Mouse (Mus musculus): ENCODE measurements at regions not wholly inside any gene's neighbourhood (a gene's known extent, or its start where the extent isn't known, plus 50 kb on each side); places are given as distances from the start of the nearest gene placed in this dataset.

DNA sequence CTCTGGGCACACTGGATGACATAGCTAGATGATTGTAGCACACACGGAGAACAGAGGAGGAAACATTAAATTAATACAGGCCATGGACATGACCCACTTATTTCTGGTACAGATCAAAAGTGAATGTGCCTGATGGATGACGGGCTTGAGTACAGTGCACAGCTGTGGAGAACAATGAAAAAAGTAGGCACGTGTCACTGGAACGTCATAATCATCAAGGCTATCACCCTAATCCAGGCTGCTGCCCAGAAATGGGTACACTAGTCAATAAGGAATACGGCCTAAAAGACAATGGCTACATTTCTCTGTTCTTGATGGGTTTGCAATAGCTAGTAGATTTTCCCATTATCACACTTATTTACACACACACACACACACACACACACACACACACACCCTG lies 118.3 kb upstream of the Prdm1 start:
- no peak for DNase-seq (ENCODE audit: low read depth, low spot score)

DNA sequence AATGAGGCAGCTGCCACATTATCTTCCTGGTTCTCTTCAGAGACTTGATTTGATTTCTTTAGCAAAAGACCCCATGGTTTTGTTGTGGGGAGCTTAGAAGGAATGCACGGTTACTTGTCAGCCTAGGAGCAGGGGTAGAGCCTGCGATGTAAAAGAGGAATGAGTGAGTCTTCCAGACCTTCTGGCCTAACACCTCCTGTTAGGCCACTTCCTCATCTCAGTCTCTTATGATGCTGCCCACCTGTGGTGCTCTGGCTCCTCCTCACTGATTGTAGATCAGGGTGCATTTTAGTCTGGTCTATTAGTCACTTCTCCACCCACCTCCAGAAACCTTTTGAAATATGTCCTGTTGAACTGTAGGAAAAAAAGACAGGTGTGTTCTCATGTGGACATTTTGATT lies 113.3 kb upstream of the Prdm1 start:
- no peak for DNase-seq (ENCODE audit: low read depth, low spot score)

DNA sequence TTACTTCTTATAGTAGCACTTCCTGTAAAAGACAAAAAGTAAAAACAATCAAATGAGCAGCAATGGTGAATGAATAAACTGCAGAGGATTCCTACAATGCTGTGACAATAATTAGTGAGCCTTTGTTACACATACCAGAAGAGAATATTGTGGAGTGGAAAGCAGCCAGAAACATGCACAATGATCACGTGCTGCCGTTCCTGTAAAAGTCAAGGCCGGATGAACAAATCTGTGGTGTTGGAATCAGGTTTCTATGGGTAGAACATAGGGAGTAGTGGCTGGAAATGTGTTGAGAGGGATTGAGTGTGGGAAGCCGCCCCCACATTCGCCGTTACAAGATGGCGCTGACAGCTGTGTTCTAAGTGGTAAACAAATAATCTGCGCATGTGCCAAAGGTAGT lies 112.3 kb upstream of the Prdm1 start:
- DNase-seq (ENCODE audit: low read depth, low spot score), result no peak

DNA sequence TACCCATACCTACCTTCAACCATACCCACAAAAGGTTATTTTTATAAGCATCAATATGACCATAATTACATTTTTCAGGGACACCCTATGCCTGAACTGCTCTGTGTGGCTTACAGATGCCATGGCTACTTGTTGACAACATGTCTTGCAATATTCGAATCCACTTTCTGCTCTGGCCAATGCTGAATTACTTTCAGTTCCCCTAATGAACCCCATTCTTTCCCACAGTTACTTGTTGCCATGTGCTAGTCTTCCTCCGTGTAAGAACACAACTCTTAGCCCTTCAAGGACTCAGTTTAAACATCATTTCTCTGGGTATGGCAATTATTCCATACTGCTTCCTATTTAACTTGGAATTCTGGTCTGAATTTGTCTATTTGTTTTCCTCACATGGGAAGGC lies 110.4 kb upstream of the Prdm1 start:
- no peak for DNase-seq (ENCODE audit: low read depth, low spot score)

DNA sequence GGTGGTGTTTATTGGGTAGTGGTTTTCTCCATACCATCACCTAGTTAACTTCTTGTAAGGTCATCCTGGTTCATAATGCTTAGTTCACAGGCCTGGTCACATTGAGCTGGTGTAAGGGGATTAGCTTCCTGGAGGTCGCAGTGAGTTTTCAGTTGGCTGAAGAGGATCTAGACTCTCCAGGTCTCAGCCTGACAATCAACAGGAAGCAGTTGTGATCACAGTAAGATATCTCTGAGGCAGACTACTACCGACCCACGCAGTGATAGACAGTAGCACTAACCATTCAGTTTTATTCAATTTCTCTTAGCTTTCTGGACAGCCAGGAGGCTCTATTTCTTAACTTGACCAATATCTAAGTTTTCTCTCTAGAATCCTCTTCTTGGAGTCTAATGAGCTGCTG lies 108.5 kb upstream of the Prdm1 start:
- no peak for DNase-seq (ENCODE audit: low read depth, low spot score)

DNA sequence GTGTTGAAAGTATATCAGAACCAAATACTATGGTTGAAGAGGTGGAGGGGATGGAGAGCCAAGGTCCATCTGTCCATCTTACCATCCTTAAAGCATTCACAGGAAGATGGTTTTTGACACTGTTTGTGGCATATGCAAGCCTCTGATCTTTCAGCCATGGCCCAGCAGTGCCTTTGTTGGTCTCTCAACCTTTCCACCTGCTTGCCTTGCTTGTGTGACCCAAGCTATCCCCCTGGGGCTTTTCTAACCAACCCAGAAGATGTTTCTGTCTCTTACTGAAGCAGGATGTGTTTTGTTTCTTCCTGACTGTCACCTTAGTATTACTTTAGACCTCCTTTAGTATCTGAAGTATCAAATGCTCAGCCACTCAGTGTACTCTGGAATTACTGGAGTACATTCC lies 107.8 kb upstream of the Prdm1 start:
- DNase-seq (ENCODE audit: low read depth, low spot score), result no peak

DNA sequence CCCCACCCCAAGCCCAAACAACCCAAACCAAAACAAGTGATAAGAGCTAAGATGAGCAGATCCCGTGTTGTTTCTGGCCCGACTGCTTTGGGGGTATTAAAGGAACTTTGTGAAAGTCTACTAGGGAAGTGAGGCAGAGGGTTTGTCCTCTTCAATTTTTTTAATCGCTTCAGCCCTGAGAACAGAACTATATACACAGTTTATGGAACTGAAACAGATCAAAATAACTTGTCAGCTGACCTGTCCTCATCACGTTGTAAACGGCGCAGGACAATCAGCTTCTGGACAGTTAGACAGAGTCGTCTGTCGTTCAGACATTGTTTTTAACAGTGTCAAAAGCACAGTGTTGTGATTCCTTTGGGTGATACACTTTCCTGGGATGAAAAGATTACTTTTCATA lies 103.3 kb upstream of the Prdm1 start:
- no peak for DNase-seq (ENCODE audit: low read depth, low spot score)

DNA sequence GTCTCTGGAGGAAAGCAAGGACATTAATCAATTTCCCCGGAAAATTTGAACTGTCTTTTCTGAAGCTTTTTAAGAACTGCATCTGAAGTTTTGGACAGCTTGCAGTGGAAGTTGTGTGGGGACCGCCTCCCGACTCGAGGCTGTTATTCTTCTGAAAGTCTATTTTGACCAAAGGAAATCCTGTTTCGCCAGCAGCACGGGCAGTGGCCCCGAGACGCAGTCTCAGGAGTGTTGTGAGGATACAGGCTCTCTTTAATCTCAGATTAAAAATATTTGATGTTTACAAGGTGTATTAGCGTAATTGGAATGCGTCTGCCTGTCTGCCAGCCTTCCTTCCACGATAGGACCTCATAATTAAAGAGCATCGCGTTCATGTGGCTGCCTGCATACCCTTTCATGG lies 102.2 kb upstream of the Prdm1 start:
- DNase-seq (ENCODE audit: low read depth, low spot score), result no peak

DNA sequence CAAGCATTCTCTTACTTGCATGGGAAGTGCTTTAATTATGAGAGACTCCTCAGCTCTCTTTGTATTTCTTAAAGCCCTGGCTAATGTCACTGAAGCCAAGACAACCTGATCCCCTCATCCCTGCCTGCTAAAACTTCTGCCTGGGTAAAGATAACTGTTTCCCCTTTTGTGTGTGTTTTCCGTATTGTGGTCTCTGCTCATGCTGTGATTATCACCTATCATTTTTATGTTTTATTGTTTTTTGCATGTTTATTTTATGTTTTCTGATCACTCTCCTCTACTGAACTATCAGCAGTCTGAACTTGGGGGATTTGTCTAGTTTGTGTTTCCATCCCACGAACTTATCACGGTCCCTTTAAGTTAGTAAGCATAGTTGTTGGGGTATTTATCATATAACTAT lies 100.1 kb upstream of the Prdm1 start:
- DNase-seq (ENCODE audit: low read depth, low spot score), result no peak

DNA sequence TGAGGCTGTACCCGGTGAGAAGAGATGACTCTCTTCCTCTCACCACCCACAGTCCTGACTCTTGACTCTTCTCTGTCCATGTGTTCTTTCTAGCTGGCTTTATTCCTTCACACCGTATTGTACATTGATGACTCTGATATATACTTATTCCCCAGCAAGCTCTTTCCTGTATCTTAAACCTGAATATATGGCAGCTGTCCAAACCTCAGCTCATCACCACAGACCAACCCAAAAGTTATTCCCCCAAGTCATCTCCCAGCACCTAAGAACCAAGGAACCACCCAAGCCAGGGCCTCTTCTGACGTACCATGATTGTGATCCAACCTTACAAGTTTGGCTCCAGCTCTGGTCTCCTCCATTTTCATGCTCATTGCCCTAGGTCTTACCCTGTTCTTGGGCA lies 99.1 kb upstream of the Prdm1 start:
- no peak for DNase-seq (ENCODE audit: low read depth, low spot score)

DNA sequence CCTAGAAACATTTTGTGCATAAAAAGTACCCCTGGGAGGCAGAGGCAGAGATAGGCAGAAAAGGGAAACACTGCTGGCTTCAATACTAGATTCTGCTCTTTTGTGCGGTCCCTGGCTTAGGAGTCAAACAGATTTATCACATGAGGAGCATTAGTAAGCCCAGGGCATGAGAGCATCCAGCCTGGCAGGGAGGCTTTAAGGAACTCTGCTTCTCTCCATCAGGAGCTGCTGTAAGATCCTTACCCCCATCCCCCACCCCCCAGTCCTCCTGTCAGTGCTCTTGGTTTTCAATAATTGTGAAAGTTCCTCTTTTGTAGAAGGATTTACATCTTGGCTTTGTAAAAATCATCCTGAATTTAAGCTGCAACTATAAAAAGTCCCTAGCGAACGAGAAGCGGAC lies 97.2 kb upstream of the Prdm1 start:
- DNase-seq (ENCODE audit: low read depth, low spot score), result no peak

DNA sequence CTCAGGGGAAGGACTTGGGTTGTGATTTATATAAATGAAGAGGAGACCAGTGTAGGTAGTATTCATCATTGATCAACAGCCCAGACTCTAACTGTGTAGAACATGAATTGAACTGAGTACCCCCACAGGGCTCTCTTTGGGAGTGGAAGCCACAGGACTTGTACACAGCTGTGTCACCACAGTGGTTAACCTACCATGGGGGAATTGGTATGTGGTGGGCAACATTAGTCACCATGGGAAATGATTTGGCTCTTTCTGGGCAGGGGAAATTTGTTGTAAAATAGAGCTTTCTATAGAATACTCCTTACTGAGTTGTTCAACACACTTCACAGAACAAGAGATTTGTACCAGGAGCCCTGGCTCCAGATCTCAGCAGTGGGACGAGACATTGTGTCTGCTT lies 87.3 kb upstream of the Prdm1 start:
- no peak for DNase-seq (ENCODE audit: low read depth, low spot score)

DNA sequence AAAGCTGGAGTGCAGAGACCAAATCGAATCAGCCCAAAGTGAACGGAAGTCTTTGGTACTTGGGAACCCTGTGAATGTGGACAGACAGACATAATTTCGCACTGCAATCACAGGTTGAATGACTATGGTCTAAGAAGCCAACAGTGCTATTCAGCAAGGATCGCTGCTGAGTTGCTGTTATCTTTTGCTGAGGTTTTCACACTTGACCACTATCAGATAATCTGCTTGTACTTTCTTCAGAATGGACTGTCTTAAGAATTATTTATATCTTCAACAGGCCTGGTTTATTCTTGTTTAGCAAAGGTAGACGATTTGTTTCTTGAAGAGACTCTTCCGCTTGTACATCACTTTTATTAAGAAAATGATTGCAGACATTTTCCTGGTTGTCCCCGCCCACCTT lies 84.3 kb upstream of the Prdm1 start:
- no peak for DNase-seq (ENCODE audit: low read depth, low spot score)

DNA sequence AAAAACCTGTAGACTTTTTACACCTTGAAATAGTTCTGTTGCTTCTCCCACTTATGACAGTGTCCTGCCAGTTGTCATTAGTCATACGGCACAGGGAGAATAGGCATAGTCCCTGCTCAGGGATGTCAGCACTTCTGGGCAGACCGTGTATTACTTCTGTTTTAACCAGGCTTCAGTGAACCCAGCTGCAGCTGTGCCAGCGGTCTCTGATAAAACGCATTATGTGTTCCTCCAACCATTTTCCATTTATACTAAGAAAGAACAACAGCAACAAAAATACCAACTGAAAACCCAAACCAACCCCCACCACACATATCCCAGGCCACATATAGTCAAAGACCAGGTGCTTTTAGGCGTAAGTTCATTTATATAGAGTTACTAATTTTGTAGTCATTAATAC lies 83.1 kb upstream of the Prdm1 start:
- no peak for DNase-seq (ENCODE audit: low read depth, low spot score)

DNA sequence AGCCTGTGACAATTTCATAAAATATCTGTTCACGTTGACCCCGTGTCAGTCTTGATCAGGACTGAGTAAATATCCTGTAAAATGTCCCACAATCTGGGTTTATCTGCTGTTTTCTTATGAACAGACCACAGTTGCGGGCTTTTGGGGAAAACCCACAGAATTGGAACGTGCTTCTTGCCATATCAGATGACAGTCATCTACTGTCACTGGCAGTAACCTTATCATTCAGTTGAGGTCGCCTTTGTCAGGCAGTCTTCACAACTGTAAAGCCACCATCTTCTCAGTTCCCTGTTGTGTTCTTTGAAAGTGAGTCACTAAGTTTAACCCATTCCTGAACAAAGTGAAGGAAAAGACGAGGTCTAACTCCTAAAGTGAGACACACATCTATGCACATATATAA lies 80.9 kb upstream of the Prdm1 start:
- DNase-seq (ENCODE audit: low read depth, low spot score), result no peak

DNA sequence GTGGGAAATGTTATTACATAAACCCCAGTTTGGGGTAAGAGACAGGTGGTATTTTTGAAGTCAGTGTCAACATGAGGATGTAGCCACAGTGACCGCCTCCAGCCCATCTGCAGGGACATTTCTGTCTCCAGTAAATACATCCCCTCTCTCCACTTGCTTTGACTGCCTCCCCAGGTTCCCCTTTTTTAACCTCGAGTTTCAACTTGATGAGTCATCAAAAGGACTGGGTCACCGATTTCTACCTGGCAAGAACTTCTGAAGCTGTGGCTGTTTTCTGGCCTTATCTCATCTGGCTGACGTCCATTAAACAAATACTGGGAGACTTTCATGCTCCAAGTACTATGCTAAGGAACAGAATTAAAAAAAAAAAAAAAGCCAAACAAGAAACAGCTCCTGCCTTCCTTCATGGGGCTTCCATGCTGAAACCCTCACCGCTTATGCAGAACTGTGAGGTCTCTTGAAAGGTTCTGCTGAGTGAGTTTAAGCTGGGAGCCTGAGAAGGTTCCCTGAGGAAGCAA lies 79.1 kb upstream of the Prdm1 start:
- DNase-seq (ENCODE audit: low read depth, low spot score), result no peak

DNA sequence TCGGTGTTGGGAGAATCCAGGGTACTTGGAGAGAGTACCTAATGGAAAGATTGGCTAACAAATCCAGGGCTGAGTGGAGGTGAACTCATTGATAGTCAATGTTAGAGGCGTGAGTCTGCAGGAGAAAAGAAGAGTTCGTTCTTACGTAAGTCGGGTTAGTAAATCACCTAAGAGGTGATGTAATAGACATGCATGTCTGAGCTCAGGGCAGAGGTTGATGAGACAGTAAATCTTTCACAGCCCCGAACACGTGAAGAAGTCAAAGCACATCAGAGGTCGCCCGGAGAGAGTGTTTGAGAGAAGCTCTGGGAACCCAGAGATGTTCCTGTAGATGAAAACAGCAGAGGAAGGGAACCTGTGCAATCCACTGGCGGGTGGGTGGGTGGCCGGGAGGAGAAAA lies 76.2 kb upstream of the Prdm1 start:
- DNase-seq (ENCODE audit: low read depth, low spot score), result no peak

DNA sequence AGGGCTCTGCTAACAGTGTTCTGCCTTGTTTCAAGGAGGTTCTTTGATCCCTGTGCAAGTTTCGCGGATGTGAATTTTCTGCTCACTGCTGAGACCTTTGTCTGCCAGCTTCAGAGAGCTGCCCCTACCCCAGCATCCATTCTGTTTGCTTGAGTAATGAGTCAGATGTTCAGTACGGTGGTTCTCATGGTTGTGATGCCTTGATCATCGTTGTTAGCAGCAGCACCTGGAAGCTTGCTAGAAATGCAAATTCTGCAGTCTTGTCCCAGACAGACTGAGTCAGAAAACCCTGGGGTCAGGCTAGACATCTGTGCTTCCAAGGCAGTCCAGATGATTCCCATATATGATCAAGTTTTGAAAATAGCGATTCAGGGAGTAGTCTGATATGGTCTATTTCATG lies 75.2 kb upstream of the Prdm1 start:
- no peak for DNase-seq (ENCODE audit: low read depth, low spot score)

DNA sequence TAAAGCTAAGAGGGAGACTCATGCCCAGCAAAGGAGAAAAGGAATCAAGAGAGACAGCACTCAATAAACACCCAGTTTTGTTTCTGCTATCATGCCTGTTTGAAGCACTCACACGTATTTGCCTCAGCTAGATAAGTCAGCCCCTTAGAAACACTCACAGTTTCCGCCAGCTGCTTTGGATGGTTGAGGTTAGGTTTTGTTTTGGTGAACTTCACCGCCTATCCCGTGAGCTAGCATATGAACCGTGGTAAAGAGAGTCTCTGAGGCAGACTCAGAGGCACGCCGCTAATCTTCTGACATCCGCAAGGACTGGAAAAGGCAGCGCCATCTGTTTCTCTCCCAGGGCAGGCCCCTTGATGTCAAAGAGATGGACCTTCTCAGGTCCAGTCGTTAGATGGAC lies 73.2 kb upstream of the Prdm1 start:
- DNase-seq (ENCODE audit: low read depth, low spot score), result no peak

DNA sequence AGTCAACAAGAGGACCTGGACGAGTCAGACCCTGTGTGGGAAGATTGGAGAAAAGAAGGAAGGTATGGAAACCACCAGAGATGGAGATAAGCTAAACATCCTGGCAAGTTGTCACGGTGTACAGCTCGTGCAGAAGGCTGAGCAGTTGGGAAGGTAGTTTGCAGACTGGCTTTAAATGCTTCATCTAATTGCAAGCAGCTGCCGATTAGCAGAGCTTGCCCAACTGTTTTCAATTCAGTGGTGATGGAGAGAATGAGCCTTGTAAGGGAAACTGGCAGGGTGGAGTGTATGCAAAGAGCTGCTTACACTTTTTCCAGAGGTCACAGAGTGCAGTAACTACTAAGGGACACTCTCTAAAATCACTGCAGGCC lies 71.6 kb upstream of the Prdm1 start:
- DNase-seq (ENCODE audit: low read depth, low spot score), result no peak

DNA sequence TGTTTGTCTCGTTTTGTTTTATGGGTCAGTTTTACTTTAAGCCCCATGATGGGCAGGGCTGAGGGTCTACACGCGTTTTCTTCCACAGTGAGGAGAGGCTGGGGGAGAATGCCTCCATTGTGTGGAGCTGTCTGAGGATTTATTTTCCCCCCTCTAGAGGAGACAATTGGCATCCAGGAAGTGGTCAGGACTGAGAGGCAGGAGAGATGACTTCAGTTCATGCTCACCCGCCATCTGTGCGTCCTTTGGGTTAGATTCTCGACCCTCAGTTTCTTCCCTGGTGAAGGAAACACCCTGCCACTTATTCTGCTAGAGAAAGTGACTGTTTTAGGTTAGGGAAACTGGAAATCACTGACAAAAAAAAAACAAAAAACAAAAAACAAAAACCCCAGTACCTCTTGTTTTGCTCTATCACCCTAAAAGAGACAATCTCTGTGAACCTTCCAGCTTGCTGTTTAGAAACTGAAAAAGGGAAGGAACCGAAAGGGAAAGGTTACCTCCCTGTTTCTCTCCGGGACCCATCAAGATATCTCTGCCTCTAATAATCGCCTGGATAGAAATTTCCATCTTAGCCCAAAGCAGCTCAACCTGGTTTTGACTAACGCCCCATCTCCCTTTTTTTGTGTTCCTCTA lies 71.1 kb upstream of the Prdm1 start:
- no peak for DNase-seq (ENCODE audit: low read depth, low spot score)

DNA sequence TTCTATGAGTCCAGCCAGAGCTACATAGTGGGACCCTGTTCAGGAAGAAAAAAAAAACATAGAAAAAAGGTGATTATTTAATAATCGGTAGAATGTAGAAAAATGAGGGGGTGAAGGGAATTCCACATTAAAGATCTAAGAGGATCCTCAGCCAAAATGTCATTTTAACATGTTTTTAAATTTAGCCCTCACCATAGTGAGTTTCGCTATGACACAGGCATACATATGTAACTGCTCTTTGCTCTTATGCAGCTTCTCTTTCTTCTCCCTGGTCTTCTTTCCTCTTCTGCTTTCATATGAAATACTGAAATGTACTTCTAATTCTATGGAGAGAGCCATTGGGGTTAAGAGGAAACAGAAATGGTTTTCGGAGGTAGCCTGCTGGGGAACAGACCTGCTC lies 70.3 kb upstream of the Prdm1 start:
- no peak for DNase-seq (ENCODE audit: low read depth, low spot score)

DNA sequence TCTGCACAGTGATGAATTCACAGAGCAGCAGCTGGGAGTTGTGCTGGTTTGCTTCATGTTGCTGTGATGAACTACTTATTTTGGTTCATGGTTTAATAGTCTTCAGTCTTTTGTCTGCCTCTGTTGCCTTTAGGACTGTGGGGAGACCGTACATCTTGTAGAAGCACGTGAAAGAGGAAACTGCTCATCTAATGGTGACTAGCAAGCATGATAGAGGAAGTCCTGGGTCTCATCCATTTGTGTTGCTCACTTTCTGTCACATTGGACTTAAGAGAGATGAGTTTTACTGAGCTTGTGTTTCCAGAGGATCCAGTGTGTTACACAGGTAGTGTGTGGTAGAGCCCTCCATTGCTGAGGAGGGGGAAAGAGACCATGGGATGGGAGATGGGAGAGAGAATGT lies 67.6 kb upstream of the Prdm1 start:
- no peak for DNase-seq (ENCODE audit: low read depth, low spot score)

DNA sequence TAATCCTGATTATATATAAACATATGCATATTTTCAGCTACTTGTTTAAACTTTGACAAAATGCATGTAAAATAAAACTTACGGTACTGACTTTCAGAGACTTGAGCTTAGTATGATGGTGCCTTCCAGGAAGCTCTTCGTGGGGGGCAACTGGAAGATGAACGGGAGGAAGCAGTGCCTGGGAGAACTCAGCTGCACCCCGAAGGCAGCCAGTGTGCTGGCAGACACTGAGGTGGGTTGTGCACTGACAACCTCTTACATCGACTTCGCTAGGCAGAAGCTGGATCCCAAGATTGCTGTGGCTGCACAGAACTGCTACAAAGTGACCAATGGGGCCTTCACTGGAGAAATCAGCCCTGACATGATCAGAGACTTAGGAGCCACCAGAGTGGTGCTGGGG lies 61.5 kb upstream of the Prdm1 start:
- DNase-seq (ENCODE audit: low read depth, low spot score), result no peak
